Mouse (Mus musculus) C2C12 (cell line): Measurements from ENCODE around the gene Cyba. TPM values are rescaled to one million over a fixed set of nuclear protein-coding genes. Genes with fewer than 3 reads are reported as not detected.
A peak's percentile ranks its signal among the peaks of the same experiment; 100 is the strongest.

ENCODE experiments used
- H3K27me3 ChIP-seq: one replicate; pipeline ENCODE4 v1.6.1; 2011; ENCODE audit not compliant: control insufficient read depth, insufficient read depth, insufficient read length
- H3K36me3 ChIP-seq: one replicate; pipeline ENCODE4 v1.6.1; 2011; ENCODE audit not compliant: control insufficient read depth, insufficient read depth
- H3K4me3 ChIP-seq: one replicate; pipeline ENCODE4 v1.5.1; 2011; ENCODE audit warnings: mild to moderate bottlenecking, control low read depth; ENCODE audit not compliant: poor library complexity, insufficient read depth, severe bottlenecking
- H3K79me2 ChIP-seq: one replicate; pipeline ENCODE4 v1.6.1; 2011; ENCODE audit not compliant: control insufficient read depth, insufficient read depth
- H3K79me3 ChIP-seq: one replicate; pipeline ENCODE4 v1.6.1; 2011; ENCODE audit warnings: low read depth, control low read depth
- H3ac ChIP-seq: one replicate; pipeline ENCODE3; 2011; ENCODE audit warnings: low read depth; ENCODE audit not compliant: control insufficient read depth, insufficient read length
- CEBPB ChIP-seq: IDR thresholded peaks from one replicate; pipeline ENCODE4 v1.6.1; 2011; ENCODE audit warnings: low read depth, mild to moderate bottlenecking, control low read depth, moderate library complexity
- CTCF ChIP-seq: IDR thresholded peaks from one replicate; pipeline ENCODE4 v1.5.1; 2011; ENCODE audit not compliant: control insufficient read depth, insufficient read depth, insufficient read length
- FOSL1 ChIP-seq: IDR thresholded peaks from one replicate; pipeline ENCODE4 v1.8.0; 2011; ENCODE audit warnings: mild to moderate bottlenecking, low read length; ENCODE audit not compliant: poor library complexity, insufficient read depth, severe bottlenecking
- MAX ChIP-seq: IDR thresholded peaks from one replicate; pipeline ENCODE4 v1.6.1; 2011; ENCODE audit warnings: mild to moderate bottlenecking, control low read depth
- MYOD1 ChIP-seq: IDR thresholded peaks from one replicate; pipeline ENCODE4 v1.6.1; 2011; ENCODE audit warnings: low read depth; ENCODE audit not compliant: control insufficient read depth, insufficient read length
- MYOG ChIP-seq: IDR thresholded peaks from one replicate; pipeline ENCODE4 v1.6.1; 2011; ENCODE audit not compliant: control insufficient read depth, insufficient read length; ENCODE audit errors: extremely low read depth
- USF1 ChIP-seq: IDR thresholded peaks from one replicate; pipeline ENCODE4 v1.6.1; 2011; ENCODE audit warnings: low read depth, mild to moderate bottlenecking, control low read depth, moderate library complexity
- polyA plus RNA-seq: library from polyadenylated mRNA; unstranded; fragments of >200 nt; fragmentation: generic; extraction: Trizol; gene quantifications from one replicate; pipeline ENCODE4 v1.2.1, GENCODE M21; 2012; ENCODE audit warnings: missing spikeins

Gene Cyba
- polyA plus RNA-seq, 1 experiment, result not detected

DNA sequence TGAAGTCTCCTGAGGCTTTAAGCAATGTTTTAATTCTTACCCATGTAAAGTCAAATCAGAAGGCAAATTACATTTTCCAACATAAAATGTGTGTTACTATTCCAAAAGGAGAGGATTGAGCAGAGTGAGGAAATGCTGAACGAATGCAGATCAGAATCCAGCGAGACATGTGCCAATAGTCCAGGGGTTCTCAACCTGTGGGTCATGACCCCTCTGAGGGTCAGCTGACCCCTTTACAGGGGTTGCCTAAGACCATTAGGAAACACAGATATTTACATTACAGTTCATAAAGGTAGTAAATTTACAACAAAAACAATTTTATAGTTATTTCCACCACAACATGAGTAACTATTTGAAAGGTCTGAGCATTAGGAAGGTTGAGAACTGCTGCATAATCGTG, 42.0 kb downstream of the Cyba start:
- H3K79me3 ChIP-seq, result peaks cover 4% of the 10 kb centered on the region
- TF ChIP-seq MYOD1 (no peak), USF1 (no peak), CEBPB (no peak), FOSL1 (no peak), MYOG (no peak), MAX (no peak), CTCF (no peak)
- H3K4me3 ChIP-seq, result no peak overlapping the region
- peaks cover 88% of the 10 kb centered on the region for H3K36me3 ChIP-seq
- H3K27me3 ChIP-seq, result no peaks in the 10 kb centered on the region
- no peak overlapping the region for H3ac ChIP-seq
- peaks cover 21% of the 10 kb centered on the region for H3K79me2 ChIP-seq

DNA sequence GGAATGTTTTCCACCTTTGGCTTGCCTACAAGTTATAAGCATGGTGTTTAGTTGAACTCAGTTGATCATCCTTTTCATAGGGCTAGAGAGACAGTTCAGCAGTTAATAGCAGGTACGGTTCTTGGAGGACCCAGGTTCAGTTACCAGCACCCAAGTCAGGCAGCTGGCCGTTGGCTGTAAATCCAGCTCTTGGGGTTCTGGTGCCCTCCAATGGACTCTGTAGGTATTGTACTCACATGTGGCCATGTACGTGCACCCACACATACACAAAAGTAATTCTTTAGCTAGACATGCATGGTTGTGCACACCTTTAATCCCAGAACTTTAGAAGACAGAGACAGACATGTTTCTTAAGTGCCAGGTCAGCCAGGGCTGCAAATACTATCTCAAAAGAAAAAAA, 43.4 kb downstream of the Cyba start:
- peaks cover 12% of the 10 kb centered on the region for H3K79me3 ChIP-seq
- no peak overlapping the region for H3K4me3 ChIP-seq
- no peaks in the 10 kb centered on the region for H3K27me3 ChIP-seq
- no peak overlapping the region for H3ac ChIP-seq
- peaks cover 87% of the 10 kb centered on the region for H3K36me3 ChIP-seq
- peaks cover 26% of the 10 kb centered on the region for H3K79me2 ChIP-seq
- TF ChIP-seq CEBPB (no peak), MYOG (no peak), FOSL1 (no peak), CTCF (no peak), USF1 (no peak), MAX (no peak), MYOD1 (no peak)

DNA sequence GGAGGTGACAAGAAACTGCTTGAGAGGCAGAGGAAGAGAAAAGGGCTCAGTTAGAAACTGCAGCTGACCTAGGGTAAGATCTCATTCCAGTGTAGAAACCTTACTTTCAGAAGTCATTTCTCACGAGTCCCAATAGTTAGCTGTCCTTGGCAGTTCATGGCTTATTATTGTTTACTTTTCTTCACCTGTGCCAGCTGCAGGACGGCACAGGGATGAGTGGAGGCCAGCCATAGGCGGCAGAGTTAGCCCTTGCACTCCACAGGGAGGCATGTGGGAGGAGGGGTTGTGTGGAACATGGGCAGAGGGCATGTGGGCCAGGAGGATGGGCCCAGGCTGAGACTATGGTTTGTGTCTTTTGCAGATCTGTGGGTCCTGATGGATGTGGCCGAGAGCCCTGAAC, 49.7 kb downstream of the Cyba start:
- Histone ChIP-seq H3K79me2 (peaks cover 88% of the 10 kb centered on the region), H3K79me3 (peaks cover 60% of the 10 kb centered on the region), H3K36me3 (peaks cover 86% of the 10 kb centered on the region), H3K4me3 (no peak overlapping the region), H3K27me3 (no peaks in the 10 kb centered on the region), H3ac (no peak overlapping the region)
- no peak for TF ChIP-seq MYOG
- TF ChIP-seq MAX, result no peak
- TF ChIP-seq USF1, result no peak
- TF ChIP-seq CTCF, result no peak
- TF ChIP-seq FOSL1, result no peak
- TF ChIP-seq MYOD1, result no peak
- TF ChIP-seq CEBPB, result no peak

DNA sequence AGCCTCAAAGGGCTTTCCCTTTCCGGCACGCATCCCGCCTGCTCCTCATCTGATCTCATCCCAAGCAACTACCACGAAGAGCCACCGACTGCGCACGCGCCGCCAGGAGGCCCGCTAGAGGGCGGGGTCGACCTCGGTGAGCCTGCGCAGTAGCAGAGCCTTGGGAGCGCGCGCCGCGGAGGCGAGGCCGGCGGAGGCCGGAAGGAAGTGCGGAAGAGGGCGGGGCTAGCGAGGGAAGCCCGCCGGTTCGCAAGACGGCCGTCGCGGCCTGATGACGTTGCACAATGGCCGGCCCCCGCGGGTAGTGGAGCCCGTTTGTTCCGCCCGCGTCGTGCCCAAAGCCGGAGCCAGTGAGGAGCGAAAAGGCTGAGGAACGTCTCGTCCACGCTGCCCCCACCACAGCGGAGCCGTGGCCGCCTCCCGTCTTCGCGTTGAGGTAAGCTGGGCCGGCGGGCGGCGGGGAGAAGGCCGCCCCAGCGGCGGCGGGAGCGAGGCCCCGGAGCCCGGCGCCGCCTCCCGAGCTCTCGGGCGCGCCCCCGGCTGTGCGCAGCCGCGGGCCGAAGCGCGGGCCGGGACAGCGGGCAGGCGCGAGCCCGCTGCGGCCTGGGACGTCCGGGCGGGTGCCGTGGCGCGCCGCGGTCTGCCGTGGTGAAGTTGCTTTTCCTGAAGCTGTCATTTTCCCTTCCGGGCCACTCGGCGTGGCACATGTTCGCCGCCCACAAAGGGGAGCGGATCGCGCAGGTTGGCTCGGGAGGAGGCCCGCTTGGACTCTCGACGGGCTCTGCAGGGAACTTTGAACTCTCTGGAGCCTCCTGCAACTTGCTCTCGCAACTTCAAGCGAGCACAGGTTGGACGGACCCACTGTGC, 56.1 kb downstream of the Cyba start, which contains the start of gene Zc3h18:
Gene Zc3h18, plus strand, starts transcription at position 245 of the 867 bp plus-strand sequence.
- Histone ChIP-seq H3K4me3 (peak within 1 kb of the TSS; percentile 76), H3K27me3 (no peaks in the 10 kb centered on the region), H3K79me2 (peaks cover 51% of the 10 kb centered on the region), H3K79me3 (peaks cover 46% of the 10 kb centered on the region), H3K36me3 (peaks cover 35% of the 10 kb centered on the region), H3ac (peak within 1 kb of the TSS; percentile 93)
- no peak for TF ChIP-seq MYOD1
- peak; percentile 88 for TF ChIP-seq MAX

DNA sequence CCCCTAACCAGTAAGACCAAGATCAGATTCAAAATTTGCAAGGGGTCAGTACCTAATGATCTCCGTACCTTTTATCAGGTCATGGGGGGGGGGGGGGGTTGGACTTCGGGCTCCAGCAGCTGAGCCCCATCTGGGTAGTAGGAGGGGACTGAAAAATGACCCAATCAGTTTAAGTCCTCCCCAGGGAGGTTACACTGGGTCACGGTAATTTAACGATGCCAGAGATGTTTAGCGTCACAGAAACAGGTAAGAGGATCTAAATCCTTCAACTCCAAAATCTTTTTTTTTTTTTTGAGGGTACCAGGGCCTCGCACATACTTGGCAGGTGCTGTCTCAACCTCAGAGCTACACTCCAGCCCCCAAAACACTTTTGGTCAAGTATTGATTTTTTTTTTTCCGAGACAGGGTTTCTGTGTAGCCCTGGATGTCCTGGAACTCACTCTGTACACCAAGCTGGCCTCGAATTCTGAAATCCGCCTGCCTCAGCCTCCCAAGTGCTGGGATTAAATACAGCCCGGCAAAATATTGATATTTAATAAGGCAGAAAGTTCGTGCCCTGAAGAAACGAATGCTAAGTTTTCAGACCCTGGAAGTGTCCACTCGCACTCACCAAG, 56.9 kb downstream of the Cyba start:
- Histone ChIP-seq H3K4me3 (peak overlapping the region; percentile 43), H3K36me3 (peaks cover 27% of the 10 kb centered on the region), H3K79me3 (peaks cover 39% of the 10 kb centered on the region), H3K27me3 (no peaks in the 10 kb centered on the region), H3K79me2 (peaks cover 44% of the 10 kb centered on the region), H3ac (peak overlapping the region; percentile 52)
- TF ChIP-seq MYOD1 (no peak), MAX (no peak), FOSL1 (no peak), USF1 (no peak), CEBPB (no peak), MYOG (no peak), CTCF (no peak)
